Mouse (Mus musculus) liver, adult 2 months (tissue): Measurements from ENCODE around the gene Ccdc121. TPM values are rescaled to one million over a fixed set of nuclear protein-coding genes. Genes with fewer than 3 reads are reported as not detected.

ENCODE experiments used
- DNase-seq: peaks from one replicate; pipeline ENCODE4 v3.0.0-alpha.2; 2011; ENCODE audit warnings: low read depth, low spot score; ENCODE audit errors: extremely low read depth
- H3K27ac ChIP-seq: fragments of 200-500 bp; replicated peaks from 2 replicates; pipeline ENCODE4 v1.5.1; 2012; ENCODE audit warnings: low read depth, mild to moderate bottlenecking, control low read depth, inconsistent platforms, low read length; ENCODE audit not compliant: insufficient read depth
- H3K27me3 ChIP-seq: fragments of 200-500 bp; 2 replicates; pipeline ENCODE4 v1.6.1; 2012; ENCODE audit warnings: mild to moderate bottlenecking, moderate library complexity, low read length, inconsistent platforms; ENCODE audit not compliant: control insufficient read depth, insufficient read depth
- H3K36me3 ChIP-seq: fragments of 200-500 bp; 2 replicates; pipeline ENCODE4 v1.6.1; 2012; ENCODE audit warnings: low read length, inconsistent platforms; ENCODE audit not compliant: control insufficient read depth, insufficient read depth
- H3K4me1 ChIP-seq: fragments of 200-500 bp; 2 replicates; pipeline ENCODE4 v1.6.1; 2011; ENCODE audit warnings: low read length; ENCODE audit not compliant: control insufficient read depth, insufficient read depth
- H3K4me3 ChIP-seq: fragments of 200-500 bp; 2 replicates; pipeline ENCODE4 v1.5.1; 2011; ENCODE audit warnings: low read depth, mild to moderate bottlenecking, control low read depth, low read length, moderate library complexity; ENCODE audit not compliant: insufficient read depth
- H3K79me2 ChIP-seq: fragments of 200-500 bp; 2 replicates; pipeline ENCODE4 v1.6.1; 2012; ENCODE audit warnings: inconsistent platforms, mild to moderate bottlenecking, low read length, moderate library complexity; ENCODE audit not compliant: control insufficient read depth, insufficient read depth
- H3K9ac ChIP-seq: fragments of 200-500 bp; 2 replicates; pipeline ENCODE4 v1.6.1; 2012; ENCODE audit warnings: low read depth, mild to moderate bottlenecking, control low read depth, inconsistent platforms, low read length
- CTCF ChIP-seq: fragments of 200-500 bp; IDR thresholded peaks from 2 replicates; pipeline ENCODE4 v1.5.1; 2011; ENCODE audit warnings: low read depth, low read length, control low read depth
- POLR2A ChIP-seq: fragments of 200-500 bp; IDR thresholded peaks from 2 replicates; pipeline ENCODE4 v1.6.1; 2011; ENCODE audit warnings: low read length, control low read depth; ENCODE audit not compliant: insufficient read depth; ENCODE audit errors: extremely low read depth
- WGBS: fragments of 180-500 bp; shearing (Covaris S2); methylation state at CpG from one replicate; pipeline ENCODE4 v1.1.7; 2018; 5-methylcytosine and 5-hydroxymethylcytosine counted together
- polyA plus RNA-seq: library from polyadenylated mRNA; depleted of rRNA; stranded (reverse); fragments of >200 nt; gene quantifications from 2 replicates; pipeline ENCODE4 v1.2.3, GENCODE M21; 2012; rRNA removed
- total RNA-seq: library from RNA; depleted of rRNA; stranded (reverse); fragments of >200 nt; gene quantifications from 2 replicates; pipeline ENCODE4 v1.2.3, GENCODE M21; 2014; rRNA removed

Gene Ccdc121
- total and polyA plus RNA-seq, 2 experiments: not detected

GRCm38 (mm10) chr1:181465027-181465426 lies 46.2 kb downstream of the Ccdc121 start:
- Histone ChIP-seq H3K27me3 (no peaks in the 10 kb centered on the region), H3K4me1 (peaks cover 8% of the 10 kb centered on the region; the same call in 1 of the 2 replicates), H3K9ac (no peak overlapping the region), H3K79me2 (no peaks in the 10 kb centered on the region), H3K4me3 (no peak overlapping the region), H3K27ac (no peak overlapping the region), H3K36me3 (no peaks in the 10 kb centered on the region)
- peak; percentile 89 for TF ChIP-seq CTCF
- TF ChIP-seq POLR2A: no peak
- DNase-seq: peak; percentile 38
- WGBS: 39% methylated on average over 5 of the region's 5 CpGs

- Histone ChIP-seq H3K27me3 (no peaks in the 10 kb centered on the region), H3K4me1 (peaks cover 6% of the 10 kb centered on the region; the same call in 1 of the 2 replicates), H3K9ac (no peak overlapping the region), H3K79me2 (no peaks in the 10 kb centered on the region), H3K4me3 (no peak overlapping the region), H3K36me3 (no peaks in the 10 kb centered on the region), H3K27ac (no peak overlapping the region)
- no peak for DNase-seq
- WGBS: 83% methylated on average over 6 of the region's 6 CpGs
- TF ChIP-seq CTCF (no peak), POLR2A (no peak)
Observed at GRCm38 (mm10) chr1:181462906-181463179, 48.4 kb downstream of the Ccdc121 start.

- no peaks in the 10 kb centered on the region for H3K36me3 ChIP-seq
- no peak for DNase-seq
- H3K4me1 ChIP-seq: peaks cover 3% of the 10 kb centered on the region; the same call in 1 of the 2 replicates
- no peak overlapping the region for H3K27ac ChIP-seq
- H3K27me3 ChIP-seq: no peaks in the 10 kb centered on the region
- WGBS: 56% methylated on average over 8 of the region's 8 CpGs
- H3K9ac ChIP-seq: no peak overlapping the region
- no peak overlapping the region for H3K4me3 ChIP-seq
- no peak for TF ChIP-seq POLR2A
- no peak for TF ChIP-seq CTCF
- H3K79me2 ChIP-seq: no peaks in the 10 kb centered on the region
Observed at GRCm38 (mm10) chr1:181462051-181462905, 49.0 kb downstream of the Ccdc121 start.

- H3K9ac ChIP-seq: no peak overlapping the region
- DNase-seq: no peak
- WGBS: 87% methylated on average over 8 of the region's 8 CpGs
- H3K79me2 ChIP-seq: no peaks in the 10 kb centered on the region
- H3K4me1 ChIP-seq: no peaks in the 10 kb centered on the region
- no peak for TF ChIP-seq POLR2A
- TF ChIP-seq CTCF: no peak
- no peak overlapping the region for H3K4me3 ChIP-seq
- no peaks in the 10 kb centered on the region for H3K36me3 ChIP-seq
- no peaks in the 10 kb centered on the region for H3K27me3 ChIP-seq
- no peak overlapping the region for H3K27ac ChIP-seq
Observed at GRCm38 (mm10) chr1:181461484-181461883, 49.8 kb downstream of the Ccdc121 start.

GRCm38 (mm10) chr1:181460283-181460682 lies 51.0 kb downstream of the Ccdc121 start:
- TF ChIP-seq CTCF: no peak
- TF ChIP-seq POLR2A: no peak
- H3K4me1 ChIP-seq: no peaks in the 10 kb centered on the region
- no peak overlapping the region for H3K27ac ChIP-seq
- DNase-seq: no peak
- H3K79me2 ChIP-seq: no peaks in the 10 kb centered on the region
- no peaks in the 10 kb centered on the region for H3K27me3 ChIP-seq
- H3K4me3 ChIP-seq: no peak overlapping the region
- WGBS: 84% methylated on average over 2 of the region's 2 CpGs
- H3K36me3 ChIP-seq: no peaks in the 10 kb centered on the region
- no peak overlapping the region for H3K9ac ChIP-seq

Other genes with a start within 250 kb of the Ccdc121 start
- gene Cnih3, start 158.8 kb downstream of the Ccdc121 start, total RNA-seq: not detected in 2 replicates
- gene Cnih3, start 158.8 kb downstream of the Ccdc121 start, polyA plus RNA-seq: not detected in 2 replicates
- not detected in 2 replicates for gene Dnah14, start 65.1 kb upstream of the Ccdc121 start, total RNA-seq
- not detected in 2 replicates for gene Dnah14, start 65.1 kb upstream of the Ccdc121 start, polyA plus RNA-seq